Mouse (Mus musculus) lung, embryonic 16.5 days (tissue): ENCODE data around the gene Gbp2. TPM values are rescaled to one million over a fixed set of nuclear protein-coding genes. Genes with fewer than 3 reads are reported as not detected.

ENCODE experiments used
- ATAC-seq: fragments of 200-750 bp; cut with Nextera tagmentation; 2 replicates; pipeline ENCODE4 v1.8.0; 2017; ENCODE audit warnings: low read depth, mild to moderate bottlenecking, moderate library complexity
- H3K27ac ChIP-seq: fragments of 300-500 bp; sonication (generic); 2 replicates; pipeline ENCODE4 v1.5.1; 2014; ENCODE audit warnings: mild to moderate bottlenecking, control low read depth, low read length
- H3K27me3 ChIP-seq: fragments of 300-500 bp; sonication (generic); 2 replicates; pipeline ENCODE4 v1.6.1; 2014; ENCODE audit warnings: low read depth, low read length, mixed read lengths; ENCODE audit not compliant: control insufficient read depth, insufficient read depth
- H3K36me3 ChIP-seq: fragments of 300-500 bp; sonication (generic); 2 replicates; pipeline ENCODE4 v1.6.1; 2014; ENCODE audit warnings: low read length; ENCODE audit not compliant: control insufficient read depth, insufficient read depth
- H3K4me1 ChIP-seq: fragments of 300-500 bp; sonication (generic); replicated peaks from 2 replicates; pipeline ENCODE4 v1.6.1; 2014; ENCODE audit warnings: low read length, mixed read lengths; ENCODE audit not compliant: control insufficient read depth, insufficient read depth
- H3K4me2 ChIP-seq: fragments of 300-500 bp; sonication (generic); 2 replicates; pipeline ENCODE4 v1.6.1; 2014; ENCODE audit warnings: low read depth, low read length, control low read depth
- H3K4me3 ChIP-seq: fragments of 300-500 bp; sonication (generic); 2 replicates; pipeline ENCODE4 v1.5.1; 2014; ENCODE audit warnings: mild to moderate bottlenecking, low read length, control low read depth
- H3K9ac ChIP-seq: fragments of 300-500 bp; sonication (generic); 2 replicates; pipeline ENCODE4 v1.6.1; 2014; ENCODE audit warnings: low read length, control low read depth
- H3K9me3 ChIP-seq: fragments of 300-500 bp; sonication (generic); 2 replicates; pipeline ENCODE4 v1.6.1; 2016; ENCODE audit warnings: low read length; ENCODE audit not compliant: control insufficient read depth
- WGBS: fragments of 180-500 bp; shearing (Covaris S2); extraction: QIAGEN DNeasy Blood & Tissue Kit; methylation state at CpG from one replicate; pipeline ENCODE4 v1.1.7; 2014; 5-methylcytosine and 5-hydroxymethylcytosine counted together
- polyA plus RNA-seq: library from polyadenylated mRNA; unstranded; fragments of >200 nt; fragmentation: Nextera tagmentation; extraction: Ambion mirVana; gene quantifications from 2 replicates; pipeline ENCODE4 v1.2.1, GENCODE M21; 2015

Gbp2 gene
- polyA plus RNA-seq, result 3.0 and 3.1 TPM in 2 replicates

DNA sequence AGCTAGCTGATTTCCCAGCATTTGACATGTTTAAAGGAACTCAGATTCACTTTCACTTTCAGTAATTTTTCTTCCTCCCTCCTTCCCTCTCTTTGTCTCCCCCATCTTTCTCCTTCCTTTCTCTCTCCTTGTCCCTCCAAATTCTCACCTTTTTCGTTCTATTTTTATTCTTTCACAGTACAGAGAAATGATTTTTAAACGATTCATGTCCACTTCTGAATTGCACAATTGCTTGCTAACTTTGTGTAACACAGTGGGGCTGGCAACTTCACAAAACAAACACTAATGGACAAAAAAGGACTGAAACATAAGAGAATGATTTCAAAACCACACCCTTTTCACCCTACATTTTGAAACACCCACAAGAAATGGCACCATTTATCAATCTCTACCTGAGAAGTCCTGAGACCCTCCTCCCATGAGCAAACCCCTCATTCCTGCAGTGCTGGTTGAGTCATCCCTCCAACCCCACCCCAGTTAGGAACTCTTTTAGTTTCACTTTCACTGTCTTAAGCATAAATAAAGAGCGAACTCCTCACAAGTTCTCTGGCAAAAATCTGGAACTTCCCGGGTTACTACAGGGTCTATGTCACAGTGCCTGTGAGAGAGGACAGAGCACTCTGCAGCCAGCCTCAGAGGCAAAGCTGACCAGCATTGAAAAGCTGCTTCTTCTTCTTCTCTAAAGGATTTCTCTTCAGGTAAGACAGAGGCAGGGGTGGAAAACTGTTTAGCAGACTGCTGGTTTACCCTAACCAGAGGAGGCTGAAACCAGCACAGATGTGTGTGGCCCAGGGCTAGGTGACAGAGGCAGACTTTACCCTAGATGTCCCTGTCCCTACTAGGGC is at the start of gene Gbp2:
Gene Gbp2, plus strand, starts transcription at position 492 of the 845 bp plus-strand sequence.
- Histone ChIP-seq H3K9ac (peak within 1 kb of the TSS; percentile 59), H3K4me2 (peak within 1 kb of the TSS; percentile 65), H3K27ac (peak within 1 kb of the TSS; percentile 63), H3K27me3 (no peaks in the 10 kb centered on the region), H3K4me3 (peak within 1 kb of the TSS; percentile 50), H3K36me3 (no peaks in the 10 kb centered on the region), H3K4me1 (peaks cover 4% of the 10 kb centered on the region; the same call in 1 of the 2 replicates), H3K9me3 (no peaks in the 10 kb centered on the region)
- peak; percentile 85 for ATAC-seq
- WGBS, result 20% methylated on average over 4 of the region's 4 CpGs

DNA sequence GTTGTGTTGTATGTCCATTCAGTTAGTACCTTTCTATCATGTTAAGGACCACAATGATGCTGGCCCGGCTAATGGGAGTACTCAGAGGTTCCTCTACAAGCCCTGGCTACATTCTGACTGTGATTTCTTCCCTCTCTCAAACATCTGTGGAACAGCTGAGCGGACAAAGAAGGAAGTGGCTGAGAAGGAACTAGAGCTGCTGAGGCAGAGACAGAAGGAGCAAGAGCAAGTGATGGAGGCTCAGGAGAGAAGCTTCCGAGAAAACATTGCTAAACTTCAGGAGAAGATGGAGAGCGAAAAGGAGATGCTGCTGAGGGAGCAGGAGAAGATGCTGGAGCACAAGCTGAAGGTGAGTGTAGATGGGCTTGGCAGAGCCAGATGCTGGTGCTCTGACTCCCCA is 49.7 kb upstream of the Gbp2 start:
- Histone ChIP-seq H3K4me2 (no peak overlapping the region), H3K9ac (no peak overlapping the region), H3K4me1 (no peaks in the 10 kb centered on the region), H3K4me3 (no peak overlapping the region), H3K36me3 (no peaks in the 10 kb centered on the region), H3K27me3 (no peaks in the 10 kb centered on the region), H3K27ac (no peak overlapping the region), H3K9me3 (no peaks in the 10 kb centered on the region)
- no peak for ATAC-seq
- WGBS, result 93% methylated on average over 4 of the region's 4 CpGs

DNA sequence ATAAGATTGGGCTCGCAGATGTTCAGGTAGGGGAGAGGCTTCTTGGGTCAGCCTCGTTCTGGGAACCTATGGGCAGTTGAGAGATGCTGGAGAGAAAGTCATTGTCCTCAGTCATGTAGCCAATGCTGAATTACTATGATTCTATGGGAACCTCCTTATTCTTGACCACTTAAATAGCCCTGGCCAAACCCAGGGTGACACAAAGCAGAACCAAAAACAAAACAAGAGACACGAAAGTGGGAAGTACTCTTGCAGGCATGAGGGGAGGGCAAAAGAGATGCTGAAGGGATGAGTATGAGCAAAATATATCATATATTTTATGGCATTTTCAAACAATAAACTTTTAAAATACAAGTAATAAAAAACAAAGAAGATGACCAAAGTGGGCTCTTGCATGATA is 43.3 kb upstream of the Gbp2 start:
- Histone ChIP-seq H3K4me1 (no peaks in the 10 kb centered on the region), H3K9me3 (no peaks in the 10 kb centered on the region), H3K36me3 (no peaks in the 10 kb centered on the region), H3K4me3 (no peak overlapping the region), H3K27ac (no peak overlapping the region), H3K27me3 (no peaks in the 10 kb centered on the region), H3K4me2 (no peak overlapping the region), H3K9ac (no peak overlapping the region)
- no peak for ATAC-seq
- 72% methylated on average over 3 of the region's 3 CpGs for WGBS

DNA sequence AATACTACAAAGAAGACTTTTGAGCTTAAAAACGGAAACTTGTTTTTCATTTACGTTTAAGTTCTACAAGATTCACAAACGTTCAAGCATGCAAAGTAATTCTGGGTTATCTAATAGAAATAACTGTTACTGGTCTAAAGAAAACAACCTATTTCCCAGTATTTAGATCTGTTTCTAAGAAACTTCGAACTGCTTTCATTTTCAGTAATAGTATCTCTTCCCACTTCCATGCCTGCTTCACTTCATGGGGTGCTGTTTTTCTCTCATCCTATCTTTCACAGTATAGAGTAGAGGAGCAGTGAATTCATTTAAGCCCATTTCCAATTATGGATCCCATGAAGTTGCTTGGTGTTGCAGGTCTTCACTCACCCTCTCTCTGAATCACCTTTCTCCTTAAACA is 42.1 kb upstream of the Gbp2 start:
- H3K27me3 ChIP-seq, result no peaks in the 10 kb centered on the region
- no peaks in the 10 kb centered on the region for H3K4me1 ChIP-seq
- no peak overlapping the region for H3K4me2 ChIP-seq
- H3K9ac ChIP-seq, result no peak overlapping the region
- H3K27ac ChIP-seq, result no peak overlapping the region
- no peak for ATAC-seq
- no peaks in the 10 kb centered on the region for H3K36me3 ChIP-seq
- no peak overlapping the region for H3K4me3 ChIP-seq
- no peaks in the 10 kb centered on the region for H3K9me3 ChIP-seq
- WGBS, result 75% methylated on average over 4 of the region's 4 CpGs

DNA sequence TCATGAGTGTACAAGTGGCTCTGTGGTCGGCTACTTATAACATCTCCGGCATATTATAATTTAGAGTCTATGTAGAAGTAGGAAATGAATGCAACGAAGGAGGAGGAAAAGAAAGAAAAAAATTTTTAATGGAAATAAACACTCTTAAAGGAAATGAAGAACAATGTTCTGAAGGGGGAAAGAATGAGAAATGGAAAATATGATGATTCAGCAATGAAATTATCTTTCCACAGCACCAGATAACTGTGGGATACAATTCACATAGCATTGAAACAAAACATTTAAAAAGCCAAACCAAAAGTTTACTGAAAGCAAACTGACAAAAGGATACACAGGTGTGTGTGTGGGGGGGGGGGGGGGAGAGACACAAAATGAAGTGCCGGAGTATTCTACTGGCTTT is 37.3 kb upstream of the Gbp2 start:
- no peak overlapping the region for H3K4me3 ChIP-seq
- H3K9me3 ChIP-seq, result no peaks in the 10 kb centered on the region
- no peaks in the 10 kb centered on the region for H3K36me3 ChIP-seq
- no peak overlapping the region for H3K27ac ChIP-seq
- no peaks in the 10 kb centered on the region for H3K4me1 ChIP-seq
- no peak overlapping the region for H3K9ac ChIP-seq
- no peak for ATAC-seq
- H3K27me3 ChIP-seq, result no peaks in the 10 kb centered on the region
- H3K4me2 ChIP-seq, result no peak overlapping the region
- WGBS, result 77% methylated on average over 4 of the region's 4 CpGs

DNA sequence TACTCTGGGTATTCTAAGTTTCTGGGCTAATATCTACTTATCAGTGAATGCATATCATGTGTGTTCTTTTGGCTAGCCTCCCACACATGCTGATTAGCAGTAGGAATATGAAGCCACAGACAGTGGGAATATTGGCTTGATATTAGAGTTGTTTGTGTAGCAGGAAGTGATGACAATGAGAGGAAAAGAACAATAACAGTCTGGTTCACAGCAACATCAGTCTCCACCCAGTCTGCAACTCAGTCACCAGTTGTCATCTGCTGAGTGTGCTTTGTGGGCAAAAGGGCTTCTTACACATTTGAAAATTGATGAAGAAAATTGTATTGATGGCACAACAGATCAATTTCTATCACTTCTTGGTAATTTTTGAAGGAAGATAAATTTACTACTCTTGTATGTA is 33.0 kb upstream of the Gbp2 start:
- no peaks in the 10 kb centered on the region for H3K27me3 ChIP-seq
- H3K9me3 ChIP-seq, result no peaks in the 10 kb centered on the region
- H3K9ac ChIP-seq, result no peak overlapping the region
- peak; percentile 38; the same call in 1 of the 2 replicates for ATAC-seq
- H3K36me3 ChIP-seq, result no peaks in the 10 kb centered on the region
- H3K4me1 ChIP-seq, result no peaks in the 10 kb centered on the region
- no peak overlapping the region for H3K27ac ChIP-seq
- no peak overlapping the region for H3K4me3 ChIP-seq
- no peak overlapping the region for H3K4me2 ChIP-seq

DNA sequence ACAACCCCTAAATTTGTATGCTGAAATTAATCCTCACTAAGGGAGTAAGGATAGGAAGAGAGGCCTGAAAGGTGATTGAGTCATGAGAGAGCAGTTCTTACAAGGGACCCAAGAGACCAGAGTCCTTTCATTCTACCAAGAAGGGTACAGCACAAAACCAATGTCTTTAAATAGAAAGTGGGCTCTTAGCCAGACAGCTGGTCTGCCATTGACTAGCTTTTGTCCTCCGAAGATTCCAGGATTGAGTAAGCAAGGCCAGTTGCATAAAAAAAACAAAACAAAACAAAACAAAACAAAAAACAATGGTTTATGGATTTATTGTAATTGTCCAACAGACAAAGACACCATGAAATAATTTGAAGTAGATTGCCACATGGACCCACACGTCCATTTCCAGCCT is 31.5 kb upstream of the Gbp2 start:
- WGBS, result 55% methylated on average over 2 of the region's 2 CpGs
- H3K27ac ChIP-seq, result no peak overlapping the region
- no peak overlapping the region for H3K9ac ChIP-seq
- H3K4me3 ChIP-seq, result no peak overlapping the region
- no peak for ATAC-seq
- no peaks in the 10 kb centered on the region for H3K4me1 ChIP-seq
- H3K36me3 ChIP-seq, result no peaks in the 10 kb centered on the region
- H3K9me3 ChIP-seq, result no peaks in the 10 kb centered on the region
- no peak overlapping the region for H3K4me2 ChIP-seq
- H3K27me3 ChIP-seq, result no peaks in the 10 kb centered on the region

DNA sequence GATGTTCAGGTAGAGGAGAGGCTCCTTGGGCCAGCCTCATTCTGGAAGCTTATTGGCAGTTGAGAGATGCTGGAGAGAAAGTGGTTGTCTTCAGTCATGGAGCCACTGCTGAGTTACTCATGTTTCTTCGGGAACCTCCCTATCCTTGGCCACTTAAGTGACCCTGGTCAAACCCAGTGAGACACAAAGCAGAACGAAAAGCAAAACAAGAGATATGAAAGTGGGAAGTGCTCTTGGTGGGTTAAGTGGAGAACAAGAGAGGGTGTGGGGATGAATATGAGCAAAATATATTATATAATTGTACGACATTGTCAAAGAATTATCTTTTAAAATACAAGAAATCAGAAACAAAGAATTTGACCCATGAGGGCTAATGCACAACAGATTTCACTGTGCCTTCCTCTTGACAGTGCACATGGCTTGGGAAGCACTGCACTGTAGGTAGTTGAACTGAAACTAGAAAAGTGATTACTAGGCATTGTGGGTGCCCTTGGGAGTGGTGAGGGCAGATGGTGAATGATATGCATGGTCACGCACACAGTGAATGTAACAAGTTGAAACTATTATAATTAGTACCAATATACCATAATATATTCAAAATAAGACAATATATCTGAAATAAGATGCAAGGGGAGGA is 29.9 kb upstream of the Gbp2 start:
- Histone ChIP-seq H3K9ac (no peak overlapping the region), H3K9me3 (no peaks in the 10 kb centered on the region), H3K27me3 (no peaks in the 10 kb centered on the region), H3K4me3 (no peak overlapping the region), H3K27ac (no peak overlapping the region), H3K36me3 (no peaks in the 10 kb centered on the region), H3K4me2 (no peak overlapping the region), H3K4me1 (no peaks in the 10 kb centered on the region)
- ATAC-seq, result no peak
- WGBS, result 80% methylated on average over 4 of the region's 4 CpGs

DNA sequence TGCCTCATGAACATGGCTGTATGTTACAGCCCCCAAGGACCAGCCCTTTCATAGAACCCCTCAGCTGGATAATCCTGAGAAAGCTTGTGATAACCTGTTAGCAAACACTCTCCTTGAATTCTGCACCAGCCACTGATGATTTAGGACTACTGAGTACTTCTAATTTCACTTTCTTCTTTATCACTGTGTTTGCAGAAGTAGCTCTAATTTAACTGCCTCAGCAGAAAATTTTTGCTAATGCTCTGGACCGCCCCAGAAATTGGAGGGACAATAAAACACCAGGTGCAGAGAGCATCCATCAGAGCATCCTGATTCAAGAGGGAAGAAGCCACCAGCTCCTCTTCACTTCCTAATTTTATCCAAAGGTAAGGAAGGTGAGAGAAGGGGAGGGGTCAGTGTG is 25.9 kb upstream of the Gbp2 start, which contains the start of gene Gbp2b:
Gene Gbp2b, plus strand, starts transcription at position 301 of the 400 bp plus-strand sequence.
- Histone ChIP-seq H3K27me3 (no peaks in the 10 kb centered on the region), H3K36me3 (no peaks in the 10 kb centered on the region)

More for the DNA sequence above, 25.9 kb upstream of the Gbp2 start, which contains the start of gene Gbp2b:
- H3K4me1 ChIP-seq, result no peaks in the 10 kb centered on the region
- H3K27ac ChIP-seq, result no peak within 1 kb of the TSS
- H3K9me3 ChIP-seq, result no peaks in the 10 kb centered on the region
- H3K4me2 ChIP-seq, result no peak within 1 kb of the TSS
- no peak within 1 kb of the TSS for H3K9ac ChIP-seq
- no peak within 1 kb of the TSS for H3K4me3 ChIP-seq
- ATAC-seq, result no peak
- WGBS, result 63% methylated on average over 1 of the region's 1 CpGs
